Mouse (Mus musculus) E14TG2a.4 (cell line): ENCODE measurements around the gene Tspyl4.

Experiments
- CTCF ChIP-seq: conservative IDR thresholded peaks from 2 replicates; pipeline ENCODE4 v1.5.1; 2014; ENCODE audit warnings: low read length
- NANOG ChIP-seq: IDR thresholded peaks from 2 replicates; pipeline ENCODE4 v1.6.1; 2014; ENCODE audit warnings: borderline replicate concordance, low read length, mixed read lengths

GRCm38 (mm10) chr10:34341886-34342285, 44.6 kb downstream of the Tspyl4 start:
- TF ChIP-seq CTCF (no peak), NANOG (no peak)
